Mouse (Mus musculus) bone marrow macrophage, adult 2 months (primary cell): ENCODE data around the gene Parva.

Source experiments
- CTCF ChIP-seq: IDR thresholded peaks from 2 replicates; pipeline ENCODE4 v1.5.1; 2012; ENCODE audit warnings: low read depth, mild to moderate bottlenecking, low read length, moderate library complexity
- POLR2A ChIP-seq: IDR thresholded peaks from 2 replicates; pipeline ENCODE4 v1.6.1; 2012; ENCODE audit warnings: mild to moderate bottlenecking, low read depth, low read length, borderline replicate concordance

- TF ChIP-seq POLR2A = no peak
- no peak for TF ChIP-seq CTCF
These were observed 200.2 kb downstream of the Parva start for GRCm38 (mm10) chr7:112627481-112627880.
